Mouse (Mus musculus): ENCODE results near the gene Nomo1.

Nomo1 gene

GRCm38 (mm10) chr7:46103075-46103591, 69.6 kb downstream of the Nomo1 start:
- no peak for DNase-seq (ENCODE audit: low read depth, low spot score)

- DNase-seq (ENCODE audit: low read depth, low spot score), result no peak
Measured at GRCm38 (mm10) chr7:46103771-46104170, 70.3 kb downstream of the Nomo1 start.

DNA sequence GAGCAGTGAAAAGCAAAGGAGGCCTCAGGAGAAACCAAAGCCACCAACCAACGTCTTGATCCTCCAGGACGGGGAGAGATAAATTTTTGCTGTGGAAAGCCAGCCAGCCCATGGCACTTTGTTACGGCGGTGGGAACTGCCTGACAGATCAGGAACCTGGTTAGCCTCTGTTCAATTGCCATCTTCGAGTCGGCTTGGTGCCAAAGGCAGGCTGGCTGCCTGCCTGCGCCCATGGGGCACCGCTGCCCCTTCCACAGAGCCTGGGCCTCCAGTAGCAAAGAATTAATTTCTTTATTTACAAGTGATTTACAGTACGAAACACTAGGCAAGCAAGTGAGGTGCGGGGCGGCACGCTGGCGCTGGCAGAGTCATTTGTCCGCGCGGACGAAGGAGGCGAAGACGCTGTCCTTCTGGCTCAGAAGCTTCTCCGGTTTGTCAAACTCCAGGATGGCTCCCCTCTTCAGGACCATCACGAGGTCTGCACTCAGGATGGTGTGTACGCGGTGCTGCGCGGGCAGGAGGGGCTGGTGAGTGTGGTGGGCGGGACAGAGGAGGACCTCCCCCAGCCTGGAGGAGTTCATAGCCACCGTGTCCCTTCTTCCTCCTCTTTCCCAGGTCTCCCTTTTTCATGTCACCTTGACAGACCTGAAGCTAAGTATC, 70.9 kb downstream of the Nomo1 start:
- no peak for DNase-seq (ENCODE audit: low read depth, low spot score)

GRCm38 (mm10) chr7:46105484-46105883, 72.0 kb downstream of the Nomo1 start:
- no peak for DNase-seq (ENCODE audit: low read depth, low spot score)

GRCm38 (mm10) chr7:46110079-46110478, 76.6 kb downstream of the Nomo1 start:
- DNase-seq (ENCODE audit: low read depth, low spot score), result no peak

GRCm38 (mm10) chr7:46111212-46111817, 77.8 kb downstream of the Nomo1 start:
- DNase-seq (ENCODE audit: low read depth, low spot score), result no peak

GRCm38 (mm10) chr7:46111938-46112337, 78.4 kb downstream of the Nomo1 start:
- peak; percentile 14 for DNase-seq (ENCODE audit: low read depth, low spot score)

- DNase-seq (ENCODE audit: low read depth, low spot score), result no peak
Measured at GRCm38 (mm10) chr7:46113435-46113834, 79.9 kb downstream of the Nomo1 start.

GRCm38 (mm10) chr7:46116118-46116581, 82.7 kb downstream of the Nomo1 start:
- no peak for DNase-seq (ENCODE audit: low read depth, low spot score)

- DNase-seq (ENCODE audit: low read depth, low spot score), result no peak
Measured at GRCm38 (mm10) chr7:46117035-46117434, 83.5 kb downstream of the Nomo1 start.

DNA sequence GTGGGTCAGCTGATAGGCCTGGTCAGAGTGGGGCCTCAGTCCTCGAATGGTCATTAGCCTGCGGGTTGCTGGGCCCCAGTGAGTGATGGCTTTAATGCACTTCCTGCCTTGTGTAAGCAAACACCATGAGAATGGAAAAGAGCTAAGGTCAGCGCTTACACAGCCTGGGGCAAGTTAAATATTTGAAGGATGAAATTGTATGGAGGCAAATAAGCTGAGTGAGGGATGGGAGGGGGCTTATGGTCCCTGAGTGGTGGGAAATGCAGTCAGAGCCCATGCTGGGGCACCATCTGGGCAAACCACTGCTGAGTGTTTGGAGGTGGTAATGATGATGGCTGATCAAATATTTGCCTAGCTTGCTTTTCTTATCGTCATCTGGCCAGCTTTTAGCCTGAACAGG, 89.5 kb downstream of the Nomo1 start:
- no peak for DNase-seq (ENCODE audit: low read depth, low spot score)

GRCm38 (mm10) chr7:46124460-46124859, 91.0 kb downstream of the Nomo1 start:
- DNase-seq (ENCODE audit: low read depth, low spot score), result no peak

- no peak for DNase-seq (ENCODE audit: low read depth, low spot score)
Measured at GRCm38 (mm10) chr7:46125340-46125739, 91.8 kb downstream of the Nomo1 start.

DNA sequence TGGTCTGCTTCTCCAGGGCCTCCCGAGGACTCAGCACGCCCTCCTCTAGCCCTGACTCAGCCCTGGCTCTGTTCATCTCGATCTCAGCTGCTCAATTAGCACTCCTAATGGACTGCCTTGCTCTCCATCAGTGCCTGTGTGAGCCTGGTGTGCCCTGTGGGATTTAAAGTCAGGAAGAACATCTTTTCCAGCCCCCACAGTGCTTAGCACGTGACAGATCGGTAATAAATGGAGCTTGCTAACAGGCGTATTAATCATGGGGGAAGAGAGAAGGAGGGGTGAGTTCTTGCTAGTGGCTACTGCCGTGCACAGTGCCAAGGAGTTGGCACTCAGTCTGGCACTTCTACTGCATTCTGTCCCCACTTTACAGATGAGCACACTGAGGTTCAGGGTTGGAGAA, 94.7 kb downstream of the Nomo1 start:
- no peak for DNase-seq (ENCODE audit: low read depth, low spot score)

DNA sequence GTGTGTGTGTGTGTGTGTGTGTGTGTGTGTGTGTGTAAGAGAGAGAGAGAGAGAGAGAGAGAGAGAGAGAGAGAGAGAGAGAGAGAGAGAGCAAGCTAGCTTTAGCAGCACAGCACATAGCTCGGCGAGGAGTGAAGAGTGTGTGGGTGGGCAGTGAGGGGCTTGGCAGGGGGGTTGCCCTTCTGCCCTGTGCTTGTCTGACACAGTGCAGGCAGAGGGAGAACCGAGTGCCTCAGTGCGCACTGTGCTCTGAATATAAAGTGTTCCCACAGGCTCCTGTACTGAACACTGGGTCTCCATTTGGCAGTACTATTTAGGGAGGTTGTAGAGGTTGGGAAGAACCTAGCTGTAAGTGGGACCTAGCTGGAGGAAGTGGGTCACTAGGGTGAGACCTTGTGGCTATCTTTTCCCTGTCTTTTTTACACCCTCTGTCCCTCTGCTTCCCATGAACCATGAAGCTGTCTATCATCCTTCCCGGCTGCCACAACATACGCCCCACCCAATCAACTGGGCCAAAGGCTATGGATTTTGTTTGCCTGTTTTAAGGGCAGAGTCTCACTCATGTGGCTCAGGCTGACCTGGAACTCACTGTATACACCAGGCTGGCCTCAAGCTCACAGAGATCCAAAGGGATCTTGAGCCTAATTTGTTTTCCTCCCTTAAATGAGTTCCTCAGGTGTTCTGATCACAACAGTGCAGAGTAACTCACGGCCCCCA, 96.1 kb downstream of the Nomo1 start:
- DNase-seq (ENCODE audit: low read depth, low spot score), result no peak

- no peak for DNase-seq (ENCODE audit: low read depth, low spot score)
Measured at GRCm38 (mm10) chr7:46130723-46131122, 97.2 kb downstream of the Nomo1 start.

DNA sequence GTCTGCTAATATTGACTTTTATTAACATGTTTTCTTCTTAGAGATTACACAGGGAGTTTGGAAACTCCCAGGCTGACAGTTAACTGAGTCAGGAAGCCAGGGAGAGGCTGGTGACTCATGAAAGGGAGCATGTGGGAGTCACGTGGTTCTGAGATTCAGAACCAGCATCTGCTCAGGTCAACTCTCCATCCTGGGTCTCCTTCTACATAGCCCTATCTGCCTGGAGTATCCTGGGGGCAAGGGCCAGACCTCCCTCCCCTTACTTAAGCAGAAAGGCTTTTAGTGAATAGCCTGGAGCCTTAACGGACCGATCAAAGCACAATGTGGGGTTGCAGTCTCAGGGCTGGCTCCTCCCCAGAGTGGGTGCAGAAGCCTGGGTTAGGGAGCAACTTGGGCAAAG, 97.8 kb downstream of the Nomo1 start:
- no peak for DNase-seq (ENCODE audit: low read depth, low spot score)

DNA sequence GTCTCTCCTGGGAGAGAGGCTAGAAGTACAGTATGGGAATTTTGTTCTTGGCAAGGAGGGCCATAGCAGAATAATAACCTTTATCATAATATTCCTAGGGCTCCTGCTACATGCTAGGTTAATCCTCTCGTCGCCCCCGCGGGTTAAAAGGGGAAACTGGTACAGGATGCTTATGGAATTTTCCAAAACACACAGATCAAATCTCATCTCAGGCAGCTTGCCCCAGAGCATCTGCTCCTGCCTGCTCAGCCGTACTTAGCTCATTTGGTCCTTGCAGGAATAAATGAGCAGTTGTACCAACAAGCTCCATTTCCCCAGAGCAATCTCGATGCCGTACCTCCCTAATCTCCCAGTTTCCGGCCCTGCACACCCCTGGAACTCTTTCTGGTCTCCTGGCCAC, 98.3 kb downstream of the Nomo1 start:
- no peak for DNase-seq (ENCODE audit: low read depth, low spot score)

DNA sequence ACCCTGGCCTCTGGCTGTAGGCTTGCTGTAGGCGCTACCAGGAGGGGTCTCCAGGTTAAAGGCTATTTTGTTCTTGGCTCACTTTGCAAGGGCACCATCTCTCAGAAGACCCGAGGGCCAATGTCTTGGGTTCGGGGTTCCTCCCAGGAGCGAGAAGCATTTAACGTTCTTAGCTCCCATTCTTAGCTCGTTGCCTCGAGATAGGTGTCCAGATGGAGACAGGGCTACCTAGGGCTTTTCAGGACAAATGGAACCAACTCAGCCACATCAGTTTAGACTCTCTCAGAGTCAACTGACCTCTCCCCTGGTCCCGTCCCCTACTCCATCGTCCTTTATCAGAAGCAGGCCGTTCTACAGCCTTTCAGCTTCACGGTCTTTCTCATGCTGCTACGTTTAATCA, 98.7 kb downstream of the Nomo1 start:
- DNase-seq (ENCODE audit: low read depth, low spot score), result no peak
